Mouse (Mus musculus) stomach, postnatal 0 days (tissue): ENCODE measurements around the gene Ccdc177.

Experiments
- CTCF ChIP-seq: IDR thresholded peaks from 2 replicates; pipeline ENCODE4 v1.5.1; 2016; ENCODE audit warnings: antibody characterized with exemption, low read depth, mild to moderate bottlenecking, moderate library complexity
- EP300 ChIP-seq: optimal IDR thresholded peaks from 2 replicates; pipeline ENCODE3; 2016; ENCODE audit warnings: antibody characterized with exemption

GRCm38 (mm10) chr12:80803924-80804323, 43.4 kb upstream of the Ccdc177 start:
- TF ChIP-seq CTCF: no peak
- no peak for TF ChIP-seq EP300
